Mouse (Mus musculus) forebrain, embryonic 11.5 days (tissue): ENCODE measurements around the gene Brms1l. TPM values are rescaled to one million over a fixed set of nuclear protein-coding genes. Genes with fewer than 3 reads are reported as not detected.
A peak's percentile ranks its signal among the peaks of the same experiment; 100 is the strongest.
"Not testable (repeated sequence)": the region's sequence is repeated elsewhere in the genome, so short reads cannot be mapped to it uniquely, and the experiment has no call there.

Source experiments
- ATAC-seq: fragments of 200-750 bp; cut with Nextera tagmentation; replicated peaks from 2 replicates; pipeline ENCODE4 v1.8.0; 2017; ENCODE audit warnings: moderate TSS enrichment; ENCODE audit not compliant: low FRiP score
- DNase-seq: peaks from one replicate; pipeline ENCODE4 v3.0.0-alpha.2; 2017; ENCODE audit warnings: low spot score
- H3K27ac ChIP-seq: fragments of 300-500 bp; sonication (generic); 2 replicates; pipeline ENCODE4 v1.5.1; 2014; ENCODE audit warnings: low read depth, low read length
- H3K27me3 ChIP-seq: fragments of 300-500 bp; sonication (generic); 2 replicates; pipeline ENCODE4 v1.6.1; 2014; ENCODE audit warnings: mild to moderate bottlenecking, low read length, mixed read lengths; ENCODE audit not compliant: control insufficient read depth, insufficient read depth
- H3K36me3 ChIP-seq: fragments of 300-500 bp; sonication (generic); 2 replicates; pipeline ENCODE4 v1.6.1; 2014; ENCODE audit warnings: mild to moderate bottlenecking, low read length, moderate library complexity, mixed read lengths; ENCODE audit not compliant: control insufficient read depth, insufficient read depth
- H3K4me1 ChIP-seq: fragments of 300-500 bp; sonication (generic); replicated peaks from 2 replicates; pipeline ENCODE4 v1.6.1; 2014; ENCODE audit warnings: low read length, mixed read lengths; ENCODE audit not compliant: control insufficient read depth, insufficient read depth
- H3K4me2 ChIP-seq: fragments of 300-500 bp; sonication (generic); 2 replicates; pipeline ENCODE4 v1.6.1; 2014; ENCODE audit warnings: low read depth, mild to moderate bottlenecking, low read length, moderate library complexity, mixed read lengths; ENCODE audit not compliant: severe bottlenecking
- H3K4me3 ChIP-seq: fragments of 300-500 bp; sonication (generic); 2 replicates; pipeline ENCODE4 v1.5.1; 2014; ENCODE audit warnings: low read depth, low read length
- H3K9ac ChIP-seq: fragments of 300-500 bp; sonication (generic); 2 replicates; pipeline ENCODE4 v1.6.1; 2014; ENCODE audit warnings: low read length
- H3K9me3 ChIP-seq: fragments of 300-500 bp; sonication (generic); 2 replicates; pipeline ENCODE4 v1.6.1; 2016; ENCODE audit warnings: low read length, mixed read lengths; ENCODE audit not compliant: control insufficient read depth
- WGBS: fragments of 180-500 bp; shearing (Covaris S2); extraction: QIAGEN DNeasy Blood & Tissue Kit; methylation state at CpG from one replicate; pipeline ENCODE4 v1.1.7; 2014; 5-methylcytosine and 5-hydroxymethylcytosine counted together
- polyA plus RNA-seq: library from polyadenylated mRNA; unstranded; fragments of >200 nt; fragmentation: Nextera tagmentation; extraction: Ambion mirVana; gene quantifications from 2 replicates; pipeline ENCODE4 v1.2.1, GENCODE M21; 2014

Gene Brms1l
- 36.5 and 39.1 TPM in 2 replicates for polyA plus RNA-seq

DNA sequence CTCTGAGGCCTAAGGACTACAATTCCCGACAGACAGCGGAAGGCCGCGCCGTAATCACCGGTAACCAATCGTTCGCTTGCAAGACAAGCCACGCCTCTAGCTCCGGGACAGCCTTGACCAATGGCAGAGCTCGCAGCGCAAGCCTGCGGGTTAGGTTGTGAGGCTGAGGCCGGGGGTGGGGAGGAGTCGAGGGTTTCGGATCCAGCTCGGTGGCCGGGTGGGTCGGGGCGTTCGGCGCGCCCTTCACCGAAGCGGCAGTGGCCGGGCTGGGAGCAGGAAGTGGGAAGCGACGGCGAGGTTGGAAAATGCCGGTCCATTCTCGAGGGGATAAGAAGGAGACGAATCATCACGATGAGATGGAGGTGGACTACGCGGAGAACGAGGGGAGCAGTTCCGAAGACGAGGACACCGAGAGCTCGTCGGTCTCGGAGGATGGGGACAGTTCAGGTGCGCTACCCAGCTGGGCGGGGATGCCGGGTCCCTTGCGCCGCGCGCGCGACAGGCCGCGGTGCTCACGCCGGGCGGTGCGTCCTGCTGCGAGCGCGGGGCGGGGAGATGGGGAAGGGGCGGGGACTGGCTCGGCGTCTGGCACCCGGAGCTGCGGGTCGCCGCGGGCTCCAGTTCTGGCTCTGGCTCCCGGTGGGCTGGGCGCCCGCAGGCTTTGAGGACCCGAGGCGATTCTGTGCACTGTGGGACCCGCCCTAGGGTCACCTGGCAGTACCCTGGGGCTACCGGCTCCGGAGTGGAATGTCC, at the start of gene Brms1l:
Gene Brms1l, plus strand, starts transcription at position 126 of the 753 bp plus-strand sequence.
- Histone ChIP-seq H3K27me3 (no peaks in the 10 kb centered on the region), H3K4me3 (peak within 1 kb of the TSS; percentile 78), H3K27ac (peak within 1 kb of the TSS; percentile 81), H3K9me3 (no peaks in the 10 kb centered on the region), H3K9ac (peak within 1 kb of the TSS; percentile 86), H3K4me2 (peak within 1 kb of the TSS; percentile 70), H3K4me1 (no peaks in the 10 kb centered on the region), H3K36me3 (no peaks in the 10 kb centered on the region)
- DNase-seq, result peak; percentile 97
- ATAC-seq, result peak; percentile 99
- under 1% methylated on average over 77 of the region's 77 CpGs for WGBS

GRCm38 (mm10) chr12:55794485-55794884, 41.6 kb upstream of the Brms1l start:
- H3K4me1 ChIP-seq, H3K4me3 ChIP-seq, DNase-seq, H3K9me3 ChIP-seq, ATAC-seq, H3K4me2 ChIP-seq, H3K27ac ChIP-seq, H3K27me3 ChIP-seq, H3K9ac ChIP-seq, H3K36me3 ChIP-seq: not testable (repeated sequence)
- WGBS, result 80% methylated on average over 4 of the region's 4 CpGs

DNA sequence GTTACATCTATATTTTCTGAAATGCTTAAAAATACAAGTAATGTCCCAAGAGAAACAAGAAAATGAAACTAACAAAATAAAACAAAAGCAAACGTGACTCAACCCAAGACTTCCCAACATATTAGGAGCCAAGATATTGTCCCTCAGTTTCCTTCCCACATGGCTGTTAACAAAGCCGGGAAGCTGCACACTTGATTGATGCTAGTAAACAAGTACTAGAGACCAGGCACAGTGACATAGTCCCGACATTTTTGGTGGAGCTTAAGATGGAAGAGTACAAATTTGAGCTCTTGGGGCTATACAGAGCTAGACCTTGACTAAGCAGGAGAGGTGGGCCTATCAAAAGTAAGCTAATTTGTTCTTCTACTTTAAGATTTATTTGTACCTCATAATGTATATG, 39.0 kb upstream of the Brms1l start:
- 92% methylated on average over 3 of the region's 3 CpGs for WGBS
- no peaks in the 10 kb centered on the region for H3K4me1 ChIP-seq
- no peaks in the 10 kb centered on the region for H3K9me3 ChIP-seq
- no peak overlapping the region for H3K4me3 ChIP-seq
- no peak overlapping the region for H3K9ac ChIP-seq
- no peak overlapping the region for H3K27ac ChIP-seq
- no peak overlapping the region for H3K4me2 ChIP-seq
- H3K27me3 ChIP-seq, result no peaks in the 10 kb centered on the region
- DNase-seq (no peak), ATAC-seq (no peak)
- H3K36me3 ChIP-seq, result no peaks in the 10 kb centered on the region

GRCm38 (mm10) chr12:55798745-55799144, 37.4 kb upstream of the Brms1l start:
- no peak overlapping the region for H3K9ac ChIP-seq
- DNase-seq (no peak), ATAC-seq (no peak)
- no peak overlapping the region for H3K4me3 ChIP-seq
- no peaks in the 10 kb centered on the region for H3K9me3 ChIP-seq
- no peaks in the 10 kb centered on the region for H3K4me1 ChIP-seq
- H3K27me3 ChIP-seq, result no peaks in the 10 kb centered on the region
- no peak overlapping the region for H3K27ac ChIP-seq
- WGBS, result 93% methylated on average over 4 of the region's 4 CpGs
- no peak overlapping the region for H3K4me2 ChIP-seq
- H3K36me3 ChIP-seq, result no peaks in the 10 kb centered on the region

- H3K36me3 ChIP-seq, result no peaks in the 10 kb centered on the region
- H3K4me3 ChIP-seq, result no peak overlapping the region
- no peaks in the 10 kb centered on the region for H3K27me3 ChIP-seq
- DNase-seq, result no peak
- ATAC-seq, result no peak
- H3K4me1 ChIP-seq, result no peaks in the 10 kb centered on the region
- no peak overlapping the region for H3K4me2 ChIP-seq
- WGBS, result 90% methylated on average over 5 of the region's 5 CpGs
- no peak overlapping the region for H3K27ac ChIP-seq
- no peak overlapping the region for H3K9ac ChIP-seq
- no peaks in the 10 kb centered on the region for H3K9me3 ChIP-seq
These were observed 36.0 kb upstream of the Brms1l start for GRCm38 (mm10) chr12:55800144-55800543.

GRCm38 (mm10) chr12:55801131-55801530, 35.0 kb upstream of the Brms1l start:
- H3K27ac ChIP-seq, result no peak overlapping the region
- no peaks in the 10 kb centered on the region for H3K27me3 ChIP-seq
- no peak for DNase-seq
- no peak overlapping the region for H3K4me2 ChIP-seq
- H3K4me1 ChIP-seq, result no peaks in the 10 kb centered on the region
- no peak overlapping the region for H3K4me3 ChIP-seq
- H3K9ac ChIP-seq, result no peak overlapping the region
- no peaks in the 10 kb centered on the region for H3K9me3 ChIP-seq
- H3K36me3 ChIP-seq, result no peaks in the 10 kb centered on the region
- 90% methylated on average over 4 of the region's 4 CpGs for WGBS
- no peak for ATAC-seq

GRCm38 (mm10) chr12:55805035-55805434, 31.1 kb upstream of the Brms1l start:
- no peaks in the 10 kb centered on the region for H3K27me3 ChIP-seq
- ATAC-seq (no peak), DNase-seq (no peak)
- no peak overlapping the region for H3K4me2 ChIP-seq
- no peaks in the 10 kb centered on the region for H3K36me3 ChIP-seq
- H3K9me3 ChIP-seq, result no peaks in the 10 kb centered on the region
- no peaks in the 10 kb centered on the region for H3K4me1 ChIP-seq
- 73% methylated on average over 3 of the region's 3 CpGs for WGBS
- no peak overlapping the region for H3K4me3 ChIP-seq
- no peak overlapping the region for H3K27ac ChIP-seq
- H3K9ac ChIP-seq, result no peak overlapping the region

GRCm38 (mm10) chr12:55816488-55816887, 19.6 kb upstream of the Brms1l start:
- Histone ChIP-seq H3K4me3 (no peak overlapping the region), H3K9me3 (no peaks in the 10 kb centered on the region), H3K27ac (no peak overlapping the region), H3K4me2 (no peak overlapping the region), H3K9ac (no peak overlapping the region), H3K4me1 (0 out of 2 replicates have a peak, but pooled peaks cover 2% of the 10 kb centered on the region), H3K27me3 (no peaks in the 10 kb centered on the region), H3K36me3 (no peaks in the 10 kb centered on the region)
- no peak for DNase-seq
- ATAC-seq, result no peak
- WGBS, result 93% methylated on average over 5 of the region's 5 CpGs

DNA sequence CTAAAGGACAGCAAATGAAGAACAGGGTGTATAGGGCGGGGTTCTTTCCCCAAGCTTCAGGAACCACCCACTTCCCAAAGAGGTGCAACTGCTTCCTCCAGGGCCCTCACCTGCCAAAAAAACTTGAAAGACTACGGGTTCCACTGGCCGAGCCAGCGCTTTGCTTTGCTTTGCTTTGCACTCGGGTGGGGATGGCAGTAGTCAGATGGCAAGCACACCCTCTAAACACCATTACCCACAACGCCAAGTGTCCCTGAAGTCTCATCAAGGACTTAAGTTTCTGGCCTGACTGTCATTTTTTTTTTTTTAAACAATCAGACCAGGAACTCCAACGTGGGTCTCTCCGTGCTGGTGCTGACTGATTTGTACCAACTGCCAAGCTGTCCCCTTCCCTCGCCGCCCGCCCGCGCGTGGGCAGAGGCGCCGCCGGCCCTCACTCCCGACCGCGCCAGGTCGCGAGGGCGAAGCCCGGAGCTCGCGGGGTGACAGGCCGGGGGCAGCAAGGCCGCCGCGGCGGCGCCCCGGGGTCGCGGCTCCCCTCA, 15.9 kb upstream of the Brms1l start:
- peak; percentile 67 for ATAC-seq
- H3K4me3 ChIP-seq, result peak overlapping the region; percentile 91
- peak overlapping the region; percentile 81 for H3K4me2 ChIP-seq
- DNase-seq, result no peak
- H3K27me3 ChIP-seq, result no peaks in the 10 kb centered on the region
- whole genome bisulfite sequencing, result under 1% methylated on average over 35 of the region's 35 CpGs
- no peaks in the 10 kb centered on the region for H3K9me3 ChIP-seq
- H3K4me1 ChIP-seq, result 0 out of 2 replicates have a peak, but pooled peaks cover 2% of the 10 kb centered on the region
- no peaks in the 10 kb centered on the region for H3K36me3 ChIP-seq
- peak overlapping the region; percentile 90 for H3K9ac ChIP-seq
- H3K27ac ChIP-seq, result peak overlapping the region; percentile 90
